Mouse (Mus musculus) layer of hippocampus, adult 8-10 months (tissue): Measurements from ENCODE around the gene Tubgcp2. TPM values are rescaled to one million over a fixed set of nuclear protein-coding genes. Genes with fewer than 3 reads are reported as not detected.

Experiments used
- DNase-seq, 2 experiments: peaks; one replicate each; pipeline ENCODE4 v3.0.0; 2022; ENCODE audit warnings: low spot score in 2 of 2
- microRNA-seq, 2 experiments: library from miRNA; unstranded; fragments of <30 nt; microRNA quantifications; one replicate each; pipeline ENCODE4 v1.2.0; 2022
- total RNA-seq, 4 experiments: library from RNA; stranded (reverse); gene quantifications; 2 replicates each; pipeline ENCODE4 v1.2.4; 2022

The Tubgcp2 gene
- total RNA-seq, 4 experiments from 2014 or later, result 36.0 to 39.0 (median 36.7) TPM

DNA sequence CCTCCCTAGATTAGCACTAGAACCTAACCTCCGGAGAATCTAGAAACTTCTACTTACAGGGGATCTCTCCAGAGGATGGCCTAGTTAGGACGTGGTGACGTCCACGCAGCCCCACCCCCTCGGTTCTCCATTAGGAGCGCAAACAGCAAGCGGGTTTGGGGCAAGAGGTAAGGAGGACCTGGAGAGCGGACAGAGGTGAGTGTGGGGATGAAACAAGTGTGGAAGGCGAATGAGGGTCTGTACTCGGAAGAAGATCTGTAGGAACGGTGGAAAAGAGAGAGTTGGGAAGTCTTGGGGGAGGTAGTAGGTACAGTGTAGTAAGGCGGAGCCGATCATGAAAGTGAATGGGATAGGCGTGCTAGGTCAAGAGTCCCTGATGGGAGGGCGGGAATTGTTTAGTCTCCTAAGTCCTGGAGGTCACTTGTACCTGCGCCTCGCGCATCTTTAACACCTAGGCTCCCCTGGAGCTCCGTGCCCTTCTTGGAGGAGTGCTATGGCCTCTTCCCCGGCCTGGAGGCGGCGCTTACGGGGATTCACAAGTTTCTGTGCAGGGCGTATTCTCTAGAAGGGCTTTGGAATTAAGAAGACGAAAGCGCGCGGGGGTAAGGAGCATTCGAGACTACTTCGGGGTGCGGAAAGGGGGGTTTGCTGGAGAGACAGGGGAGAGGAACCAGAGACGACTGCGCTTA, 86.0 kb downstream of the Tubgcp2 start:
- no peak for DNase-seq

- DNase-seq, result no peak
These were observed 86.6 kb downstream of the Tubgcp2 start for GRCm38 (mm10) chr7:139949893-139950282.

DNA sequence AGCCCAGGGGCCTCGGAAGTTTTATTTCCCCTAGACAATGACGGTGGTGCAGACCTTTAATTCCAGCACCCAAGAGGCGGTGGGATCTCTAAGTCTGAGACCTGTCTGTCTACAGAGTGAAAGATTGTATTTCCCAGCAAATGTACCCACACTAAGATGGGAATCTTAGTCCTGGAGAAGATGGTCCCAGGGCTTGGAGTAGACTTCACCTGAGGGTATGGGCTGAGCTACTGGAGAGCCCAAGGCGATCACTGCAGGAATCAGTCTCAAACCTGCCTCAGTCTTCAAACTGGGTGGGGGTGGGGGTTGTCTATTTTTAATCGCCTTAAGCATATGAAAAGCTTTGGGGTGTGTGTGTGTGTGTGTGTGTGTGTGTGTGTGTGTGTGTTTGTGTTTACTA, 90.4 kb downstream of the Tubgcp2 start:
- DNase-seq, result no peak

Small RNA genes lying within 50 kb of the gene (microRNA-seq; reads per million reads assigned to microRNA genes)
- gene Mir202 (0.32 to 1.8 reads per million in 2 experiments), gene Mir7062 (0.64 to 5.6 reads per million in 2 experiments), gene mmu-mir-7686 (0 reads per million in 2 experiments)

Other genes with a start within 250 kb of the Tubgcp2 start
- 10 to 100 TPM; 43.2 to 67.8 (median 57.9) TPM for gene Adgra1, start 202.5 kb downstream of the Tubgcp2 start, total RNA-seq
- 100 to 1,000 TPM in 1 of 4 experiments, 10 to 100 TPM in 3; 90.0 to 103 (median 95.8) TPM for gene Kndc1, start 142.0 kb downstream of the Tubgcp2 start, total RNA-seq
- gene Utf1, start 92.9 kb downstream of the Tubgcp2 start, total RNA-seq, result not detected
- gene 6430531B16Rik, start 57.9 kb downstream of the Tubgcp2 start, total RNA-seq, result 1 to 10 TPM; 1.2 to 1.9 (median 1.6) TPM
- gene Adam8, start 44.1 kb downstream of the Tubgcp2 start, total RNA-seq, result 1 to 10 TPM; 3.0 to 7.2 (median 4.5) TPM
- gene Zfp511, start 278 bp downstream of the Tubgcp2 start, total RNA-seq, result 10 to 100 TPM; 21.2 to 27.8 (median 27.0) TPM
- gene Msx3, start 12.4 kb upstream of the Tubgcp2 start, total RNA-seq, result not detected
- gene Caly, start 45.9 kb upstream of the Tubgcp2 start, total RNA-seq, result 100 to 1,000 TPM; 217 to 237 (median 229) TPM
- gene Prap1, start 56.7 kb upstream of the Tubgcp2 start, total RNA-seq, result under 1 TPM in 1 of 4 experiments, not detected in 3; 0.56 TPM
- gene Fuom, start 65.8 kb upstream of the Tubgcp2 start, total RNA-seq, result 10 to 100 TPM; 42.7 to 49.1 (median 47.7) TPM
- 1 to 10 TPM; 6.1 to 6.5 (median 6.4) TPM for gene Paox, start 79.1 kb upstream of the Tubgcp2 start, total RNA-seq
- gene Echs1, start 79.8 kb upstream of the Tubgcp2 start, total RNA-seq, result 10 to 100 TPM; 61.4 to 68.6 (median 65.7) TPM
- gene Mtg1, start 100.9 kb upstream of the Tubgcp2 start, total RNA-seq, result 10 to 100 TPM; 27.2 to 34.8 (median 31.6) TPM
- 100 to 1,000 TPM; 149 to 157 (median 151) TPM for gene Sprn, start 118.2 kb upstream of the Tubgcp2 start, total RNA-seq
- gene Olfr522, start 128.1 kb upstream of the Tubgcp2 start, total RNA-seq, result not detected
- gene Olfr523, start 136.5 kb upstream of the Tubgcp2 start, total RNA-seq, result under 1 TPM in 1 of 4 experiments, not detected in 3; 0.39 TPM
- gene Olfr524, start 169.3 kb upstream of the Tubgcp2 start, total RNA-seq, result not detected
- under 1 TPM; 0.70 to 0.96 (median 0.74) TPM for gene Cd163l1, start 181.6 kb upstream of the Tubgcp2 start, total RNA-seq
- gene 5830411N06Rik, start 210.6 kb upstream of the Tubgcp2 start, total RNA-seq, result under 1 TPM in 3 of 4 experiments, not detected in 1; 0.16 to 0.22 (median 0.19) TPM